Mouse (Mus musculus) embryo, embryonic 11.5 days (tissue): Measurements from ENCODE around the gene Timm8a2.
A peak's percentile ranks its signal among the peaks of the same experiment; 100 is the strongest.
"Not testable (repeated sequence)": the region's sequence is repeated elsewhere in the genome, so short reads cannot be mapped to it uniquely, and the experiment has no call there.

Source experiments
- DNase-seq: peaks from one replicate; pipeline ENCODE4 v3.0.0-alpha.2; 2012; ENCODE audit warnings: low read depth, low spot score

Timm8a2 gene

GRCm38 (mm10) chr14:122057941-122058346, 23.5 kb downstream of the Timm8a2 start:
- no peak for DNase-seq

- peak; percentile 64 for DNase-seq
Measured at GRCm38 (mm10) chr14:122060642-122061041, 26.2 kb downstream of the Timm8a2 start.

- no peak for DNase-seq
Measured at GRCm38 (mm10) chr14:122061376-122061775, 26.9 kb downstream of the Timm8a2 start.

- DNase-seq = no peak
Measured at GRCm38 (mm10) chr14:122062411-122063090, 28.1 kb downstream of the Timm8a2 start.

- DNase-seq = no peak
Measured at GRCm38 (mm10) chr14:122063599-122063998, 29.1 kb downstream of the Timm8a2 start.

GRCm38 (mm10) chr14:122064519-122064918, 30.0 kb downstream of the Timm8a2 start:
- peak; percentile 49 for DNase-seq

GRCm38 (mm10) chr14:122066243-122066642, 31.8 kb downstream of the Timm8a2 start:
- no peak for DNase-seq

- DNase-seq = not testable (repeated sequence)
Measured at GRCm38 (mm10) chr14:122068036-122068435, 33.6 kb downstream of the Timm8a2 start.

- DNase-seq = no peak
Measured at GRCm38 (mm10) chr14:122068801-122069695, 34.6 kb downstream of the Timm8a2 start.

GRCm38 (mm10) chr14:122069948-122070347, 35.5 kb downstream of the Timm8a2 start:
- no peak for DNase-seq

GRCm38 (mm10) chr14:122073422-122073821, 38.9 kb downstream of the Timm8a2 start:
- DNase-seq = no peak

GRCm38 (mm10) chr14:122074360-122074759, 39.9 kb downstream of the Timm8a2 start:
- no peak for DNase-seq

- no peak for DNase-seq
Measured at GRCm38 (mm10) chr14:122075485-122076200, 41.2 kb downstream of the Timm8a2 start.

- no peak for DNase-seq
Measured at GRCm38 (mm10) chr14:122077017-122077416, 42.5 kb downstream of the Timm8a2 start.

- DNase-seq = peak; percentile 14
Measured at GRCm38 (mm10) chr14:122079428-122079827, 45.0 kb downstream of the Timm8a2 start.

GRCm38 (mm10) chr14:122079921-122080320, 45.4 kb downstream of the Timm8a2 start:
- DNase-seq = no peak

- no peak for DNase-seq
Measured at GRCm38 (mm10) chr14:122081308-122081707, 46.8 kb downstream of the Timm8a2 start.

- no peak for DNase-seq
Measured at GRCm38 (mm10) chr14:122083499-122083898, 49.0 kb downstream of the Timm8a2 start.

- no peak for DNase-seq
Measured at GRCm38 (mm10) chr14:122087956-122088355, 53.5 kb downstream of the Timm8a2 start.
